Mouse (Mus musculus) neural tube, embryonic 15.5 days (tissue): ENCODE measurements around the gene Il17rd. TPM values are rescaled to one million over a fixed set of nuclear protein-coding genes. Genes with fewer than 3 reads are reported as not detected.

ENCODE experiments used
- ATAC-seq: fragments of 200-750 bp; cut with Nextera tagmentation; 2 replicates; pipeline ENCODE4 v1.8.0; 2017; ENCODE audit warnings: mild to moderate bottlenecking, moderate TSS enrichment, moderate library complexity; ENCODE audit not compliant: low FRiP score
- H3K27ac ChIP-seq: fragments of 300-500 bp; sonication (generic); replicated peaks from 2 replicates; pipeline ENCODE4 v1.5.1; 2015; ENCODE audit warnings: mild to moderate bottlenecking, inconsistent platforms
- H3K27me3 ChIP-seq: fragments of 300-500 bp; sonication (generic); replicated peaks from 2 replicates; pipeline ENCODE4 v1.6.1; 2015; ENCODE audit warnings: inconsistent platforms
- H3K36me3 ChIP-seq: fragments of 300-500 bp; sonication (generic); 2 replicates; pipeline ENCODE4 v1.6.1; 2015; ENCODE audit warnings: inconsistent platforms
- H3K4me1 ChIP-seq: fragments of 300-500 bp; sonication (generic); 2 replicates; pipeline ENCODE4 v1.6.1; 2015; ENCODE audit warnings: inconsistent platforms
- H3K4me2 ChIP-seq: fragments of 300-500 bp; sonication (generic); 2 replicates; pipeline ENCODE4 v1.6.1; 2015; ENCODE audit warnings: inconsistent platforms, mild to moderate bottlenecking, moderate library complexity
- H3K4me3 ChIP-seq: fragments of 300-500 bp; sonication (generic); replicated peaks from 2 replicates; pipeline ENCODE4 v1.5.1; 2015; ENCODE audit warnings: mild to moderate bottlenecking, inconsistent platforms
- H3K9ac ChIP-seq: fragments of 300-500 bp; sonication (generic); replicated peaks from 2 replicates; pipeline ENCODE4 v1.6.1; 2015; ENCODE audit warnings: mild to moderate bottlenecking, inconsistent platforms
- H3K9me3 ChIP-seq: fragments of 300-500 bp; sonication (generic); replicated peaks from 2 replicates; pipeline ENCODE4 v1.6.1; 2016; ENCODE audit warnings: inconsistent platforms
- WGBS: fragments of 180-500 bp; shearing (Covaris S2); methylation state at CpG from one replicate; pipeline ENCODE4 v1.1.7; 2015; ENCODE audit warnings: mixed read lengths; 5-methylcytosine and 5-hydroxymethylcytosine counted together
- polyA plus RNA-seq: library from polyadenylated mRNA; unstranded; fragments of >200 nt; fragmentation: Nextera tagmentation; extraction: Ambion mirVana; gene quantifications from 2 replicates; pipeline ENCODE4 v1.2.1, GENCODE M21; 2015

Il17rd gene
- polyA plus RNA-seq, 1 experiment from 2014 or later = 2.0 TPM

GRCm38 (mm10) chr14:27070128-27070527 lies 31.4 kb downstream of the Il17rd start:
- Histone ChIP-seq H3K4me3 (no peak overlapping the region), H3K27ac (no peak overlapping the region), H3K9me3 (no peaks in the 10 kb centered on the region), H3K27me3 (no peaks in the 10 kb centered on the region; the same call in none of the 2 replicates), H3K4me1 (peaks cover 65% of the 10 kb centered on the region), H3K9ac (no peak overlapping the region), H3K4me2 (no peak overlapping the region), H3K36me3 (no peaks in the 10 kb centered on the region)
- ATAC-seq = no peak
- 39% methylated on average over 3 of the region's 3 CpGs for WGBS

DNA sequence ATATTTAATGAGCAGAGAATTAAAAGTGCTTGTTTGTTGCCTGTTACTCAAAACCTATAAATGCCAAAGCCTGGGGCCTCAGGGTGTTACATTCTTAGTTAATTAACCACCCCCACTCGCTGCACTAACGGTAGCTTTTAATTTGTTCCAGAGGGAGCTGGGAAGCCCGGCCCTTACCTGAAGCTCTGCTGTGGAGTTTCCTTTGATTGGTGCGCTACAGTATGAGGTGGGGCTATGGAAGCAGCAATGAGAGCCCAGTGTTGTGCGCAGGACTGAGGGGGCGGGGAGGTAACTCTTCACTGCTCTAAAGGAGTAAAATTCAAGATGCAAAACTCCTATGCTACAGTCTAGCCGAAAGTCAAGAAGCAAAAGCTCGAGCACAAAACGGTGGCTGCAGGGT lies 32.0 kb downstream of the Il17rd start:
- H3K9ac ChIP-seq = no peak overlapping the region
- H3K36me3 ChIP-seq = no peaks in the 10 kb centered on the region
- ATAC-seq = no peak
- peak overlapping the region; percentile 19; the same call in 1 of the 2 replicates for H3K4me2 ChIP-seq
- 28% methylated on average over 9 of the region's 9 CpGs for WGBS
- H3K4me3 ChIP-seq = no peak overlapping the region
- peaks cover 69% of the 10 kb centered on the region for H3K4me1 ChIP-seq
- no peaks in the 10 kb centered on the region for H3K9me3 ChIP-seq
- H3K27me3 ChIP-seq = no peaks in the 10 kb centered on the region; the same call in none of the 2 replicates
- H3K27ac ChIP-seq = no peak overlapping the region

DNA sequence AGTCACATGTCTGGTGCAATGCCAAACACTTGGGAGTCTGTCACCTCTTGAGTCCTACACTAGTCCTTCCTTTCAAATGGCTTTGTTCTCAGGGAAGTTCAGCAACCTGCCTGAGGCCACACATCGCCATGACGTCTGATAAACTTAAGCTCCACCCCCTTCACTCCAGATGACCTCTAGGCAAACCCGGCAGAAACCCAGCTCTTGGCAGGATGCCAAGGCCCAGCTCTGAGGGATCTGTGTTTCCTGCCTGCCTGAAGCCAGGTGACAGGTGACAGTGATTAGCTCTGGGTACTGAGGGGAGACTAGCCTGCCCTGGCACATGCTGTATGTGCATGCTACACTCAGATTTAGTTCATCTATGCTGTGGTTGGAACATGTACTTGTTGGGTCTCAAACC lies 33.2 kb downstream of the Il17rd start:
- Histone ChIP-seq H3K27me3 (no peaks in the 10 kb centered on the region; the same call in none of the 2 replicates), H3K9me3 (no peaks in the 10 kb centered on the region), H3K4me2 (no peak overlapping the region), H3K36me3 (no peaks in the 10 kb centered on the region), H3K4me1 (peaks cover 68% of the 10 kb centered on the region), H3K27ac (no peak overlapping the region), H3K4me3 (no peak overlapping the region), H3K9ac (no peak overlapping the region)
- 14% methylated on average over 3 of the region's 3 CpGs for WGBS
- ATAC-seq = no peak

- peaks cover 50% of the 10 kb centered on the region for H3K4me1 ChIP-seq
- H3K27ac ChIP-seq = 0 out of 2 replicates have a peak overlapping the region, but pooled peaks have one; percentile 9
- no peaks in the 10 kb centered on the region for H3K9me3 ChIP-seq
- no peak overlapping the region for H3K4me2 ChIP-seq
- no peaks in the 10 kb centered on the region; the same call in 1 of the 2 replicates for H3K27me3 ChIP-seq
- WGBS = 69% methylated on average over 6 of the region's 6 CpGs
- H3K9ac ChIP-seq = no peak overlapping the region
- no peak overlapping the region for H3K4me3 ChIP-seq
- H3K36me3 ChIP-seq = no peaks in the 10 kb centered on the region
- no peak for ATAC-seq
Observed at GRCm38 (mm10) chr14:27075084-27075483, 36.3 kb downstream of the Il17rd start.

- H3K4me1 ChIP-seq = peaks cover 40% of the 10 kb centered on the region
- ATAC-seq = peak; percentile 61
- no peaks in the 10 kb centered on the region for H3K36me3 ChIP-seq
- H3K27me3 ChIP-seq = no peaks in the 10 kb centered on the region; the same call in 1 of the 2 replicates
- H3K9me3 ChIP-seq = no peaks in the 10 kb centered on the region
- 48% methylated on average over 8 of the region's 8 CpGs for WGBS
- H3K4me2 ChIP-seq = no peak overlapping the region
- H3K9ac ChIP-seq = no peak overlapping the region
- H3K27ac ChIP-seq = peak overlapping the region; percentile 28; the same call in 1 of the 2 replicates
- H3K4me3 ChIP-seq = no peak overlapping the region
Observed at GRCm38 (mm10) chr14:27075909-27076521, 37.3 kb downstream of the Il17rd start.

DNA sequence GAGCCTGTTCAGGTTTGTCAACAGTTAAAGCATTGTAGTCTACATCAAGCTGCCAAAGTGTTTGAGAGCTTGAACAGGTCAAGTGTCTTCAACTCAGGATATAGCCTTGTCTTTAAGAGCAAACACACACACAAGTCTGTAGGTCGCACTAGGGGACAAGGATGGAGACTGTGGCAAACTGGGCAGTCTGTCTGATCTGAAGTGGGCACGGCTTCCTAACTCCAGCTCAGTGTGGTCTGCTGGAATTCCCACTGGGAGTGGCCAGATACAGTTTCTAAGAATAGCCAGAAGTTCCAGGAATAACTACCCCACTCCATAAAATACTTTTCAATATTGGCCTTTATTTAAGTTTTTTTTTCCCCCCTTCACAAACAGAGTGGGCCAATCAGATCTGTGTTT lies 37.8 kb downstream of the Il17rd start:
- no peaks in the 10 kb centered on the region for H3K9me3 ChIP-seq
- H3K27me3 ChIP-seq = no peaks in the 10 kb centered on the region; the same call in 1 of the 2 replicates
- H3K4me1 ChIP-seq = peaks cover 36% of the 10 kb centered on the region
- WGBS = 91% methylated on average over 2 of the region's 2 CpGs
- H3K4me3 ChIP-seq = no peak overlapping the region
- H3K4me2 ChIP-seq = no peak overlapping the region
- no peaks in the 10 kb centered on the region for H3K36me3 ChIP-seq
- ATAC-seq = no peak
- H3K27ac ChIP-seq = peak overlapping the region; percentile 28; the same call in 1 of the 2 replicates
- H3K9ac ChIP-seq = no peak overlapping the region

DNA sequence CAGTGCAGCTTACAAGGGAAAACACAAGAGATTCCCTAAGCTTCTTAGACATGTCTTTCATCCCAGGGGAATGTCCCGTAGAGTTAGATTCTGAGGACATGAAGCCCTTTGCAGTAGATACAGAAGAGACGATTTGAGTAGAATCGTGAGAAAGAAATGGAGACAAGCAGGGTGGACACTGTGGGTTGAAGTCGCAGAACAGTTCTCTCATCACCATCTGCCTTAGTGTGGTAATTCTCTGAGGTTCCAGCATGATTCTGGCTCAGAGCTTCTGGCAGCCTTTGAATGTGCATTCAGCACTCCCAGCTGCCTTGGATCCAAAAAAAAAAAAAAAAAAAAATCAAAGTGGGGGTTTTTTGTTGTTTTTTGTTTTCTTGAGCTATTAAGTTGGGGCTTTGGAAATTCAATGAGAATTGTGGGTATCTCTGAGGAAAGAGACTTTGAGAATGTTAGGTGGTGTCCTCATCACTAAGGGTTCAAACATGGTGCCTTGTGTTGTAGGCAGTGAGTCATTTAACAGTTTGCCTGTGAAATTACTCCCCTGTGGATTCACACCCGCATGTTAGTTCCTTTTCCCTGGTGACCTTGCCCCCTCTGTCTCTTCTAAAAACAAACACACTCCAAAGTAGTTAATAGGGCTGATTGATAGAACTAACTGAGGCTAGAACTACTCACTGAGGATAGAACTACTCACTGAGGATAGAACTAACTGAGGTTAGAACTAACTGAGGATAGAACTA lies 43.0 kb downstream of the Il17rd start:
- Histone ChIP-seq H3K9me3 (no peaks in the 10 kb centered on the region), H3K4me1 (peaks cover 7% of the 10 kb centered on the region; the same call in 1 of the 2 replicates), H3K4me3 (no peak overlapping the region), H3K4me2 (no peak overlapping the region), H3K36me3 (no peaks in the 10 kb centered on the region), H3K27me3 (no peaks in the 10 kb centered on the region), H3K9ac (no peak overlapping the region), H3K27ac (no peak overlapping the region)
- no peak for ATAC-seq
- 58% methylated on average over 5 of the region's 5 CpGs for WGBS

- H3K9ac ChIP-seq = no peak overlapping the region
- H3K9me3 ChIP-seq = no peaks in the 10 kb centered on the region
- no peak overlapping the region for H3K4me3 ChIP-seq
- no peak overlapping the region for H3K4me2 ChIP-seq
- whole genome bisulfite sequencing = 88% methylated on average over 5 of the region's 5 CpGs
- no peaks in the 10 kb centered on the region for H3K36me3 ChIP-seq
- H3K27ac ChIP-seq = no peak overlapping the region
- no peak for ATAC-seq
- H3K4me1 ChIP-seq = no peaks in the 10 kb centered on the region
- H3K27me3 ChIP-seq = no peaks in the 10 kb centered on the region
Observed at GRCm38 (mm10) chr14:27085471-27085870, 46.7 kb downstream of the Il17rd start.

DNA sequence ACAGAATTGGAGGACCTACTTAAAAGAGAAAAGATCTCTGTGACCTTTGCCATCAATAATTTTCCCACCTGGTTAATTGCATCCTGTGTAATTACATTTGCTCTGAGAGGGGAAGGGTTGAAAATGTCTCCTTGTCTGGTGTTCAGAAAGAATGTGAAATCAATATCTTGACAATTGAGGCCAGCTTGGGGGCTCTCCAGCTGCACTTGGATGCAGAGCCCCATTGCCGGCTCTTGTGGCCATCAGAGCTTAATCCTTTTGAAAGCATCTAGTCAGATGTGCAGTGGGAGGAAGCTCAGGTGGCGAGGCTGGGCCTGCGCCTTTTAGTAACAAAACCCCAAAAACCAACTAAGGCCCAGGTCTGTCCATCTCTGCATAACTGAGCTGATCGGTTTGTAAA lies 47.3 kb downstream of the Il17rd start:
- H3K4me3 ChIP-seq = no peak overlapping the region
- WGBS = 85% methylated on average over 4 of the region's 4 CpGs
- H3K9me3 ChIP-seq = no peaks in the 10 kb centered on the region
- H3K9ac ChIP-seq = no peak overlapping the region
- ATAC-seq = no peak
- no peak overlapping the region for H3K27ac ChIP-seq
- no peaks in the 10 kb centered on the region for H3K4me1 ChIP-seq
- no peaks in the 10 kb centered on the region for H3K27me3 ChIP-seq
- H3K4me2 ChIP-seq = no peak overlapping the region
- no peaks in the 10 kb centered on the region for H3K36me3 ChIP-seq

DNA sequence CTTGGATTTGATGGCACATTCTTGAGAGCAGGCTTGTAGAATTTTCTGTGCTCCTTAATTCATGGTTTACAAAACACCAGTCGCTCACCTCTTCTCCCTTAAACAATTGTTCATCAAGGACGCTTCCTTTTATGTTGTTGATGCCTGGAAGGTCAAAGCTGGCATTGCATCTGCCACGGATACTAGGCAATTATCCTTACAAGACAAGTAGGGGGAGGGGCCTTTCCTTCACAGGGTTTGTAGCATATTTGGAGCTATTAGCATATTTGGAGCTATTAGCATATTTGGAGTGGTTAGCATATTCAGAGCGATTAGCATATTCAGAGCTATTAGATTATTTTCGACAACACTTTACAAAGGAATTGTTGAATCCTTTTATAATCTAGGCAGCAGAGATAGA lies 55.5 kb downstream of the Il17rd start:
- Histone ChIP-seq H3K4me3 (no peak overlapping the region), H3K9me3 (no peaks in the 10 kb centered on the region), H3K27ac (no peak overlapping the region), H3K9ac (no peak overlapping the region), H3K4me2 (no peak overlapping the region), H3K4me1 (0 out of 2 replicates have a peak, but pooled peaks cover 2% of the 10 kb centered on the region), H3K27me3 (no peaks in the 10 kb centered on the region), H3K36me3 (no peaks in the 10 kb centered on the region)
- 65% methylated on average over 5 of the region's 5 CpGs for WGBS
- no peak for ATAC-seq

- 64% methylated on average over 9 of the region's 9 CpGs for WGBS
- Histone ChIP-seq H3K4me3 (no peak overlapping the region), H3K4me1 (0 out of 2 replicates have a peak, but pooled peaks cover 2% of the 10 kb centered on the region), H3K9ac (no peak overlapping the region), H3K9me3 (no peaks in the 10 kb centered on the region), H3K27me3 (no peaks in the 10 kb centered on the region), H3K4me2 (no peak overlapping the region), H3K27ac (no peak overlapping the region), H3K36me3 (no peaks in the 10 kb centered on the region)
- no peak for ATAC-seq
Observed at GRCm38 (mm10) chr14:27096133-27096532, 57.4 kb downstream of the Il17rd start.

GRCm38 (mm10) chr14:27096779-27097178 lies 58.0 kb downstream of the Il17rd start:
- Histone ChIP-seq H3K9ac (no peak overlapping the region), H3K4me1 (0 out of 2 replicates have a peak, but pooled peaks cover 4% of the 10 kb centered on the region), H3K27ac (no peak overlapping the region), H3K9me3 (no peaks in the 10 kb centered on the region), H3K4me2 (no peak overlapping the region), H3K27me3 (no peaks in the 10 kb centered on the region), H3K36me3 (no peaks in the 10 kb centered on the region), H3K4me3 (no peak overlapping the region)
- ATAC-seq = peak; percentile 68; the same call in 1 of the 2 replicates
- WGBS = 3% methylated on average over 3 of the region's 3 CpGs
